Mouse (Mus musculus) neural tube, embryonic 10.5 days (tissue): ENCODE results near the gene Pdha2.

ENCODE experiments used
- DNase-seq: peaks from one replicate; pipeline ENCODE4 v3.0.0-alpha.2; 2017; ENCODE audit warnings: low spot score; ENCODE audit errors: extremely low spot score

The Pdha2 gene

DNA sequence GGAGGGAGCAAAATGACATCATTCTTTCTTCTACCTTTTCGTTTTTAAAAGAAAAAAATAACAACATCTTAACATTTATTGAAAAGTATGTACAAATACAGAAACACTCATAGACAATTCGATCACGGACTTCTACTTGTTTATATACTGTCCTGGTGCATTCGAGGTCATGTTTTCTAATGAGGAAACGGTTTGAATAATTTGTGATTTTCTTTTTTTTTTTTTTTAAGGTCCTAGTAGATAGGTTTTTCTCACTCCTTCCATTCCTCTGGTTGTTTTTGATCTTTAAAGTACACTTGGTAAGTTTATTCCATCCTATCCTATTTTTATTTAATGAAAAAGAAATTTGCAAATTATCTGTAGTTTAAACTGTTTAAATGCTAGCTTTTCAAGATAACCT lies at the start of gene Pdha2:
TSS of gene Pdha2 (minus strand) at position 101 of the 400 bp plus-strand sequence.
- no peak for DNase-seq

DNA sequence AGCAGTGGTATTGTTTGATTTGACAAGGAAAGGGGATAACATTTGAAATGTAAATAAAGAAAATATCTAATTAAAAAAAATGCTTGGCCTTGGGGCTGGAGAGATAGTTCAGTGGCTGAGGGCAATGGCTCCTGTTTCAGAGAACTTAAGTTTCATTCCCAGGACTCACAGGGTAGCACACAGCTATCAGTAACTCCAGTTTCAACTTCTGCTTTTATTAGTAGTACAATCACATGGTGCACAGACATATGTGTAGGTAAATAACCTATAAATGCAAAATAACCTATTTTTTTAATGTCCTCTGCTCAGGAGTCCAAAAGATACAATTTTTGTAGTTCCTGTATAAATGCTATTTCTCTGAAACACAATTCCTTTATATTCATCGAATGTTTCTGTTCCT lies 48.4 kb upstream of the Pdha2 start:
- no peak for DNase-seq

DNA sequence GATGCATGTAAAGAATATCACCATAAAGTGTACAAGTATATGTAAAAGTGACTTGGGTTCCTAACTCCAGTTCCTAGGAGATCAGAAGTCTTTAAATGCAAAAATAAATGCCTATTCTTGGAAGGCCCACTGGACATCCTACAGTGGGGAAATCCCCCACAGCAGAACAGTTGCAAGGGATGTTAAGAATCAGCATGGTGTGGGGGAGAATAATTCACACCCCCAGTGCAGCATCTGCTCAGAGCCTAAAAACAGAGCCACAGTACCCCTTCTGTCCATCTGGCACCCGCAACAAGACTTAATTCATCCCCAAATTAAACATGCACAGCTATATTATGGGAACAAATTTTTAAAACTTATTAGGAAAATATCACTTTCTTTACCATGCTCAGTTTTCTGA lies 39.3 kb upstream of the Pdha2 start:
- no peak for DNase-seq

DNA sequence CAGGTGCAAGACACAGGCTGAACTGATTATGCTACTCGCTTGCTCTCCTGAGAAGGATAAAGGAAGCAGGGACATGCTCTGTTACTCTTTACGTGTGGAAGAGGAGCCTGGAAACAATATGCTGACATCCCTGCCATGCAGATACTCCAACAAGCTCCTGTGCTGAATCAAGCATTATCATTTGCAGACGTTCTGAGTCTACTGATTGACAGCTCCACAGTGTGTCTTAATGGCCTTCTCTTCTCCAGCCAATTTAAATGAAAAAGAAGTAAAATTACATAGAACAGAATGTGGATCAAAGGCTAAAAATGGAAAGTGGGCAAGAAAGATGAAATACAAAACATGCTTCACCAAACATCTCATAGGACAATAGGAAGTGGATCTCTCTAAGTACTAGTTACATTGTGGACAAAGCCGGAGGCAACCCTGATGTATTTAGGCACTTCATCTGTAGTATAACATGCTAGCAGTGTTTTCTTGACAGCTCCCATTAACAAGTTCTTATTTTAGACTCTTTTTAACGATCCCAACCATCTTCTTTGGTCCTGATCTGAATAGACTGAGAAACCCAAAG lies 32.7 kb upstream of the Pdha2 start:
- no peak for DNase-seq

DNA sequence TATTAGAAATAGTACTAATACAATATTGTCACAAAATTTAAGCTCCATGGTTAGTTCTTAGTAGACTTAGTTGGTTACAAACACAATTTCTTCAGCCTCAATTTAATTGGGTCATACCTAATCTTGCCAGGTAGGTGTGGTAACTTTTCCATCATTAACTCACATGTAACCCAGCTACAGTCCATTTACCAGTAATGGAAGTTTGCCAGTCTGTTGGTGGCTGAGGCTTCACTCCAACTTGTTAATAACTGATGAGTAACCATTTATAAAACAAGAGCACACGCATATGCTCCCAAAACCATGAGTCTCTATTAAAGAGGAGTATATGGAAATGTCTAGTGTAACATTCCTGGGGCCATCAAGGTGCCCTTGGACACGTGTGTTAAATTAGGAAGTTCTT lies 25.9 kb upstream of the Pdha2 start:
- no peak for DNase-seq

DNA sequence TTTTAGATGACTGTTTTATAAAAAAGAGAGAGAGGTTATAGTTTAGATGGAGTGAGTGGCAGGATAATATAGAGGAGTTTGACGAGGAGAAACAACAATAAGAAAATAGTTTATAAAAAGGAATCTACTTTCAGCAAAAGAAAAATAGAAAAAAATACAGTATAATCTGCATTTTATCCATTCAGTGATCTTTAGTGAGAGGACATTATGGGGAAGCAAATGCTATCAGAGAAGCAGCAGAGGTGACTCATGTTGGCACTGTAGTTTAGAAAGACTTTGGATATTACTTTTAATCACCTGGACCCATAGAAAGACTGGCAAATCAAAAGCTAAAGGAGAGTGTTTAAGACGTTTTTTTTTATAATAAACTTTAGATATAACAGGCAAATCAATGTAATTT lies 17.0 kb upstream of the Pdha2 start:
- DNase-seq = no peak

DNA sequence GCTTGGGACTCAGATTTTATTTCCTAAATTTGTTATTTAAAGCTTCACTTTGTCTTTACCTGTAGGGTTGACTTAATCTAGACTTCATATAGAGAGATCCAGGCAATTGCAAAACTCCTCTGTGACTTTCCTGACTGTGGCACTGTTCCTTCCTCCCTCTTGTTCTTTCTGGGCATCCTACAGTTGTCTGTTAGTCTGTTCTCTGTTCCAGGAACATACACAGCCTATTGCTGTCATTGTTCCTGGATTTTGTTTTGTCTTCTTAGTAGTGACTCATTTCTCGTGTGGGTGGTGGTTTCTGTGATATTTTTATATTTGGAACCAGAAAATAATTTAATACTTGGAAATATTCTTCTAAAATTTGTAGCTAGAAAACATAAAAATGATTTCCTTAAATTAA lies 10.2 kb upstream of the Pdha2 start:
- no peak for DNase-seq

DNA sequence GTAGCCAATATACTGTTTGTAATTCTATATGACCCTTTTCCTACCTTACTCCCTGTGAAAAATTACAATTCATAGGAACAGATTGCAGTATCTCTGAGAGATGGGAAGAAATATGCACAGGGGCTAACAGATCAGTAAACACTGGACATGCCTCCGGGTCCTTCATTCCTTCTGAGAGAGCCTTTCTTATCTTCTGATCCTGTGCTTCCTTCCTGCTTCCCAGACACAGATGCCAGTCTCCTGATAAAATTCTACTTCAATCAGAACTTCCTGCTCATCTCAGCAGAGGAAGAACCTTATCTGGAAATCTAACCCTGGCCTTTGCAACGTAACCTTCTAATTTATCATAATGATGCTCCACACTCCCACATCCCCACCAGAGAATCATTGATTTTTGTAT lies 6.4 kb upstream of the Pdha2 start:
- DNase-seq = no peak

DNA sequence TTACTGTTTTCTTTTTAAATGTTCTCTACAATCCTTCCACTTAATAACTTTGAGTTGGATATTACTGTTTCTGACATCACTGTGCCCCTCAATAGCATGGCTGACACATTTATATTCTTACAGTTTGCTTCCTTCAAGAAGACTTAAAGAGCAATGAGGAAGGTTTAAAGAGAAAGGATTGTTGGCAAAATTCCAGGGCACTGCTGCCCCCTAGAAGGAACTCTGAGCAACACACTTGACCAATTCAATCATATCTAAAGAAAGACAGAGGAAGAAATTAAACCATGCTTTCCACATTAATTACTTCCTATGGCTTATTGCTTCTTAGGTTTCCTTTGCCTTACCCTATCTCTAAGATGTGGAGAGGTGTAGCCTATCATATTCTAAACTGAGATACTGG lies 4.8 kb upstream of the Pdha2 start:
- DNase-seq = no peak

DNA sequence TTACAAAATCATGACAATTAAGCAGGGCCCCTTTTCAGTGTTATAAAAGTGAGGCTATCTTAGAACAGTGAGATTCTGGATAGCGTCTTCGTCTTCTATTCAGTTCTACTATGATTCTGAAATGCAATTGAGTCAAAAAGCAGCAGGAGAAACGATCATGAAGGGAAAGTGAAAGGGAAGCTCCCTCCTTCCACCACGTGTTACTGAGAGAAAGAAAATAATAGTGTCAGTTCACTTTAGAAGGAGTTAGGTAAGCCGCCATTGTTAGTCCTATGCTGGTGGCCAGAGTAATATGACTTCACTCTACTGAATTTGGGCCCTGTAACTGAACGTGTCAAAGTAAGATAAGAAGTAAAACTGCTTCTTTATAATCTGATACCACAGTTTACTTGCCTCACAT lies 4.1 kb upstream of the Pdha2 start:
- DNase-seq = no peak

DNA sequence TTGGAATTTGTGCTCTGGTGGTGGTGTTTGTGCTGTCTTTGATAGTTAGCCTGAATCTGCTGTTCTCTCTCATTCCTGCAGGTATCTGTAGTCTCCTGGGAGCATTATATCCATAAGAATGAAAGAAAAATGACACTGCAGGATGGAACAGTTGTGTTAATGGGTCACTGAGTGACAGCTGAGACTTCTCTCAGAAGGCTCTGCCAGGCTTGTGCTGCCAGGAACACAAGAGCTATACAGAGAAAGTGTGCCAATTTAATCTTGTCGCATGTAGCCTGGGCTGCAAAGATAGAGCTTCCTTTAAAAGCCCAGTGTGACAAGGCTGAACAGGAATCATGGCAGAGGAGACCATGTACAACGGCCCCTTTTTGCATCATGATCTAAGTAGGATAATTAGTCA lies 2.6 kb upstream of the Pdha2 start:
- DNase-seq = no peak

DNA sequence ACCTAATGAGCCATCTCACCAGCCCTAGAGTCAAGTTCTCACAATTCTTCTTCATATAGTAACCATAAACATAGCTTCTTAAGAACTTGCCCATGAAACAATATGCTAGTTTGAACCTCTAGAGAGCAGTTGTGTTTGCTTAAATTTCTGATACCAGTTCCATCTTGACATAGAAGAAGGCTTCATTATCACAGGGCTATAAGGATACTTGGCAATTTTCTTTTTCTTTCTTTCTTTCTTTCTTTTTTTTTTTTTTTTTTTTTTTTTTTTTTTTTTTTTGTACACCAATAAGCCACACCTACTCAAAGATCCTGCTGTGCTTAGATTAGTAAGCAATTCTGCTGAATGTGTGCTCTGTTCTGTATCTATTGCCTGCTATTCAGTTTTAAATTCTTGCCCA lies 2.0 kb upstream of the Pdha2 start:
- no peak for DNase-seq

DNA sequence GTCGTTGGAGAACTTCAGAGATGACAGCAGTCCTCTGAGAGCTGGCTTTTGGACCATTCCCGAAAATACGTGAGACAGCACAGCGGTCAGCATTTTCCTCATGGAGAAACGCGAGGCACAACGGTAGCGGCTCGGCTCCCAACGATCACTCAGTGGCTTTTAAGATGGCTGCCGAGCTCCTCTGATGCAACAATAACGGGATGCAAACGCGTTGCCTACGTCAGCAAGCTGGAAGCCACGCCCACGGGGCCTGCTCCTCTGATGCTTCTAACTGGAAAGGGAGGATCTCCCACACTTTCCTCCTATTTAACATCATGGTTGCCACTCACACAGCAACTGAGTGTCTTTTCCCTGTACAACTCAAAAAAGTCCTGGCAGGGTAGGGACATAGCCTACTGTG lies 511 bp downstream of the Pdha2 start:
- DNase-seq = no peak

DNA sequence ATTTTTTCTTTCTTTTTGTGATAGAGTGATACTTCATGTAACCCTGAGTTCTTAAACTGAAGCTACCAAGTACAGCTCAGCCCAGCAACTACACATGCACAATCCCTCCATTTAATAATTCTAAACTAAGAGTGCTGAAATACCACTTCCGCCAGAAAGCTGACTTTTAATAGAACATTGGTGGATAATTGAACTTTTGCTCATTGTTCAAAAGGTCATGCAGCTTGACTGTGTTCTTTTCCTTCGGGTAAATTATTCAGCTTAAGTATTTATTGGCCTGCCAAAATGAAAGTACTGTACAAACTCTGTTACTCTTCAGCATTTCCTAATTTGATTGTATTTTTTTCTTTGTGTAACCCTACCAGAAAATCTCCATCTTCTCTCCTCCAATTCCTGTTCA lies 10.4 kb downstream of the Pdha2 start:
- no peak for DNase-seq

DNA sequence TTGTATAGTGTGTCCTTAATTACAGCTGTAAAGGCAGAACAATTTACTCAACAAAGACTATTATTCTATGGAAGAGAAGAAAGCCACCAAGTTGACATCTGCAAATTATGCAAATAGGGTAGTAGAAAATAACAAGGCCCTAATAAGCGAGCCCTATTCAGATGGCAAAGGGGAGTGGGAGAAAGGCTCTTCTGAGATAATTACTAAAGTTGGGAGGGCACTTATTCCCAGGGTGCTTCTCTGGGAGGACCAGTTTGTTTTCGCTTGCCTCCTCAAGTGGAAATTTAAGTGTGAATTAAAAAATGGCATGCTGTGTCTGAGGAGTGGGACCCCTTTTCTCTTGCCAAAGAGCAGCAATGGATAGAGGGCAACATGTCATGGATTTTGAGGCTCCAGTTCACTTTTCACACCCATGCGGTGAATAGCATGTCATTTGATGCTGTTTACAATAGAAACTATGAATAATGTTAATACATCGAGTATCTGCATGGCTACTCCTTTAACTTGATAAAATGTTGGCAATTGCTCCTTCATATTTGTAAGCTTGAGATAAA lies 14.8 kb downstream of the Pdha2 start:
- no peak for DNase-seq

DNA sequence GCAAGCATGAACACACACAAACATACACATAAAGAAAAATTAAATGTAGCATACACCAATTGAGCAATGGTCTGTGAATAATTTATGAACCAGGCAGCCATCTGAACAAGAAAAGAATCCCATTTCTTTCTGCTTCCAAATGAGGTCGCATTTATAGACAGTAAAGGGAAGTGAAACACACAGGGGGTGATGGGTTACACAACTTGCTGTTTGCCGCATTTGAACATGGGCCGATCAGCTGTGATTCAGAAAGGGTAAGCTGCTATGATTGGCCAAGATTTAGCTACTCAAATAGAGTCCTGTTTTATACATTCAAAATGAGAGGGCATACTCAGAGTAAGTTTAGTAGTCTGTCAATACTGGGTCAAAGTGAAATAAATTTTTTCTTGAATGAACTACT lies 20.5 kb downstream of the Pdha2 start:
- no peak for DNase-seq

DNA sequence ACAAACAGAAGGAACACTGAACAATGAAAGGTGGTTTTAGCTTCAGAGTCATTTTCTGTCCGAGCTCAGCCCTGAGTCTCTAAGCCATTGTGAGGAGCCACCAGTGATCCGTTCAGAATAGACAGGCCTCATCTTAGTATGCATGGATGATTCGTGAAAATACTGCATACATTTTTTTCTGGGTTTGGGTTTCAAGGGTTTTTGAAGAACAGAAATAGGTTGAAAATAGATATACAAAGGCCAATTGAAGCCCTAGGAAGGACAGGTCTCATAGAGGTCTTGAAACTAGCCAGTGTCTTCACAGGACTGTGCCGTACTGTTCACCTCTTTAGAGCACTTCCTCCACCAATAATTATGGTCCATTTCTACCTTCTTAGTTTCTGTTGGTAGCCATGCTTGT lies 21.7 kb downstream of the Pdha2 start:
- DNase-seq = no peak

DNA sequence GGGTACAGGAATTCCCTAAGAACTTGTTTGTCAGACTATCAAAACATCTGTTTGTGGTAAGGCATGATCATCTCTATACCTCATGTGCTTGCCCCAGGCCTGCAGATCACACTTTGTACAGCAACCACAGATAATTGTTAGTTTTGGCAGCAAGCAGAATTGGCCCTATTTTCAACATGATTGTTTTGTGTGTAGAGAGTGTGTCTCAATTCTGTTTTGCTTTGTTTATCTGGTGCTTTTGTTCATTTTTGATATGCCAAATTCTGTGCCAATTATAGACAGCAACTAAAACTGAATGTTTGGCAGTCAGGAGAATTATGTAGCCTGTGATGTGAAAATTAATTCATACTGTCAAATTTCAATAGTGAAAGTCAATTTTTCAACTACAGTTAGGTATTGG lies 51.2 kb downstream of the Pdha2 start:
- DNase-seq = no peak
